Mouse (Mus musculus) neural tube, embryonic 15.5 days (tissue): ENCODE data around the gene Golm1. TPM values are rescaled to one million over a fixed set of nuclear protein-coding genes. Genes with fewer than 3 reads are reported as not detected.

Source experiments
- polyA plus RNA-seq: library from polyadenylated mRNA; unstranded; fragments of >200 nt; fragmentation: Nextera tagmentation; extraction: Ambion mirVana; gene quantifications from 2 replicates; pipeline ENCODE4 v1.2.1, GENCODE M21; 2015

The Golm1 gene
- polyA plus RNA-seq, 1 experiment from 2014 or later, result 19.1 TPM

Other genes starting within 250 kb of the Golm1 start
- 67.4 and 72.5 TPM in 2 replicates for gene Agtpbp1, start 90.6 kb downstream of the Golm1 start, polyA plus RNA-seq
- 123 and 131 TPM in 2 replicates for gene Naa35, start 90.6 kb downstream of the Golm1 start, polyA plus RNA-seq
- gene 4921517D22Rik, start 18.3 kb upstream of the Golm1 start, polyA plus RNA-seq, result not detected in 2 replicates
- gene Spata31d1a, start 34.5 kb upstream of the Golm1 start, polyA plus RNA-seq, result 0.03 and 0.13 TPM in 2 replicates
- gene Spata31d1b, start 36.5 kb upstream of the Golm1 start, polyA plus RNA-seq, result not detected in 2 replicates
- not detected in 2 replicates for gene Spata31d1d, start 55.9 kb upstream of the Golm1 start, polyA plus RNA-seq
- 0.14 and 0.22 TPM in 2 replicates for gene 1700014D04Rik, start 70.9 kb upstream of the Golm1 start, polyA plus RNA-seq
- gene Isca1, start 94.0 kb upstream of the Golm1 start, polyA plus RNA-seq, result 158 and 171 TPM in 2 replicates
- gene Gm49354, start 106.4 kb upstream of the Golm1 start, polyA plus RNA-seq, result not detected in 2 replicates
- 41.7 and 46.3 TPM in 2 replicates for gene Tut7, start 147.3 kb upstream of the Golm1 start, polyA plus RNA-seq